Mouse (Mus musculus) left cerebral cortex, postnatal 4 days (tissue): Measurements from ENCODE around the gene Josd2. TPM values are rescaled to one million over a fixed set of nuclear protein-coding genes. Genes with fewer than 3 reads are reported as not detected.

Experiments
- DNase-seq: peaks from one replicate; pipeline ENCODE4 v3.0.0-alpha.2; 2022
- intact Hi-C: fragments of 180-260 bp; cut with DNase I; formaldehyde crosslinking; loops from one replicate; pipeline ENCODE4 v1.15.1; 2025
- total RNA-seq, 2 experiments: library from RNA; stranded (reverse); gene quantifications; 2 replicates each; pipeline ENCODE4 v1.2.3; 2021

Josd2 gene
- total RNA-seq, 2 experiments from 2014 or later, result 31.9 to 32.6 TPM

- DNase-seq, result no peak
- intact Hi-C loops, result no loop called here
Observed at GRCm38 (mm10) chr7:44469677-44470675, 2.2 kb downstream of the Josd2 start.

- no peak for DNase-seq
- intact Hi-C loops, result no loop called here
Observed at GRCm38 (mm10) chr7:44470696-44471612, 3.2 kb downstream of the Josd2 start.

GRCm38 (mm10) chr7:44471880-44472557 lies 4.2 kb downstream of the Josd2 start:
- no peak for DNase-seq
- intact Hi-C loops, result no loop called here

GRCm38 (mm10) chr7:44472558-44472885 lies 4.7 kb downstream of the Josd2 start:
- no peak for DNase-seq
- intact Hi-C loops, result no loop called here

DNA sequence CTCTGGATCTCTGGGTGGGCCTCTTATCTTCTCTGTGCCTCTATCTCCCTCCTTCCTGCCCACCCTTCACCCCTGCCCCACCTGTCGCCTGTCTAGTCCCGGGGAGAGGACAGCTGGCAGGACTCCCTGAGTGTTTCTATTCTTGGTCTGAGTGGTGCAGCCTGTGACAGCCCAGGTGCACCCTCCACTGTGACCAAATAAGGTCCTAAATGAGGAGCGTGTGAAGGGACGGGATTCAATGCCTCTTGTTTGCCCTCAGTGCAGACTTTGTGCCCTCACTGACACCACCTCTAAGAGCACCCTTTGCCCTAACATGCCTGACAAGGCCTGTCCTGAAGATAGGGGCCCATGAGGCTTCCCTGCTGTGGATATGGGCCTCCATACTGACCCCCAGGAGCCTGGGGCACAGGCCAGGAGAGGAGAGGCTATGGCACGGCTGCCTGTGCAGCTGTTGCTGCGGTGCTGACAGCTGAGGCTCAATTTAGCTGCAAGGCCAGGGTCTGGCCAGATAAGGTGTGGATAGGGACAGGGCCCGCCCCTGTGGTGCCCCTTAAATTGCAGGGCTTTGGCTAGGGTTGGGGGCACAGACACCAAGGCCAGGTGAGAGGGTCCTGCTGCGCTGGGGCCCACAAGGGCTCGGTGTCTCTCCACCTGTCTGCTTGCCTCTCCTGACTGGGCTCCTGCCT lies 5.3 kb downstream of the Josd2 start:
- intact Hi-C loops, result no loop called here
- no peak for DNase-seq

- intact Hi-C loops, result no loop called here
- peak; percentile 73 for DNase-seq
Observed at GRCm38 (mm10) chr7:44474419-44474818, 6.6 kb downstream of the Josd2 start.

- DNase-seq, result no peak
- intact Hi-C loops, result no loop called here
Observed at GRCm38 (mm10) chr7:44475046-44475614, 7.3 kb downstream of the Josd2 start.

GRCm38 (mm10) chr7:44482836-44483435 lies 15.2 kb downstream of the Josd2 start:
- no peak for DNase-seq
- intact Hi-C loops, result loop anchor here (10.0 kb wide), 1 partner anchor 128 kb away; no protein-coding TSS in a partner anchor

DNA sequence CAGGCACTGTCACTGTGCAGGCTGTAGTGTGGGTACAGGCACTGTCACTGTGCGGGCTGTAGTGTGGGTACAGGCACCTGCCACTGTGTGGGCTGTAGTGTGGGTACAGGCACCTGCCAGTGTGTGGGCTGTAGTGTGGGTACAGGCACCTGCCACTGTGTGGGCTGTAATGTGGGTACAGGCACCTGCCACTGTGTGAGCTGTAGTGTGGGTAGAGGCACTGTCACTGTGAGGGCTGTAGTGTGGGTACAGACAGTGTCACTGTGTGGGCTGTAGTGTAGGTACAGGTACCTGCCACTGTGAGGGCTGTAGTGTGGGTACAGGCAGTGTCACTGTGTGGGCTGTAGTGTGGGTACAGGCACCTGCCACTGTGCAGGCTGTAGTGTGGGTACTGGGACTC lies 16.3 kb downstream of the Josd2 start:
- intact Hi-C loops, result loop anchor here (10.0 kb wide), 1 partner anchor 129 kb away; no protein-coding TSS in a partner anchor
- DNase-seq, result no peak

GRCm38 (mm10) chr7:44484841-44485571 lies 17.2 kb downstream of the Josd2 start:
- DNase-seq, result peak; percentile 81
- intact Hi-C loops, result loop anchor here (5.0 to 10.0 kb wide), 2 partner anchors 130 to 223 kb away; partner anchors contain the start of gene Gm15517

DNA sequence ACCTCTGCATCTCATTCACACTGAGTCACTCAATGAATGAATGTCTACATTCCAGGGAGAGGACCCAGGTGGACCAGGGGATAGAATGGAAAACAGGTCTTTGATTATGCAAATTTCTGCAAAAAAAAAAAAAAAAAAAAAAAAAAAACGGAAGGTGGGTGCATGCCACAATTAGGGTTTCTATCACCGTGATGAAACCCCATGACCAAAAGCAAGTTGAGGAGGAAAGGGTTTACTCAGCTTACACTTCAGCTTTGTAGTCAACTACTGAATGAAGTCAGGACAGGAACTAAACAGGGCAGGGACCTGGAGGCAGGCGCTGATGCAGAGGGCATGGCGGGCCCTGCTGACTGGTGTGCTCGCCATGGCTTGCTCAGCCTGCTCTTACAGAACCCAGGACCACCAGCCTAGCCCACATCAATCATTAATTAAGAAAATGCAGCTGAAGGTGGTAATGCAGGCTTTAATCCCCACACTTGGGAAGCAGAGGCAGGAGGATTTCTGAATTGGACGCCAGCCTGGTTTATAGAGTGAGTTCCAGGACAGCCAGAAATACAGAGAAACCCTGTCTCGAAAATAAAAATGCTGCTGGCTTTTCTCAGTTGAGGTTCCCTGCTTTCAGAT lies 17.9 kb downstream of the Josd2 start:
- intact Hi-C loops, result loop anchor here (5.0 to 10.0 kb wide), 2 partner anchors 131 to 223 kb away; partner anchors contain the start of gene Gm15517
- DNase-seq, result no peak

GRCm38 (mm10) chr7:44486927-44487575 lies 19.3 kb downstream of the Josd2 start:
- intact Hi-C loops, result loop anchor here (5.0 to 10.0 kb wide), 2 partner anchors 132 to 225 kb away; partner anchors contain the start of gene Gm15517
- no peak for DNase-seq

DNA sequence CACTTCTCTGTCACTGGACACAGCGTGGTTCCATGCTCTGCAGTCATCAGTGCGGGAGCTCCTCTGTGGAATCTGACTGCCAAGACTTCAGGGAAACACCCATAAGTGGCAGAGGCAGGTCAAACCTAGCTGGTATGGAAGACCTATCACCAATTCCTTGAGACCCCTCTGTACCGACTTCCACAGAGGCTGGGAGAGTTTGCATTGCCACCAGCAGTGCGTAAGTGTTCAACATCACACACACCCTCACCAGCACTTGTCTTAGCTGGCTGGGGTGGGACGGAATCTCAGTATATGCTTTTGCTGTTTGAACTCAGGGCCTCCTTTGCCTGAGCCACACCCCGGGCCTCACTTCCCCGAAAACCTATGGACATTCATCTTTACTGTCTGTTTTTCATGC lies 20.2 kb downstream of the Josd2 start:
- DNase-seq, result no peak
- intact Hi-C loops, result loop anchor here (5.0 to 10.0 kb wide), 2 partner anchors 133 to 226 kb away; partner anchors contain the start of gene Gm15517

GRCm38 (mm10) chr7:44488545-44488944 lies 20.8 kb downstream of the Josd2 start:
- intact Hi-C loops, result loop anchor here (5.0 to 10.0 kb wide), 2 partner anchors 134 to 226 kb away; partner anchors contain the start of gene Gm15517
- DNase-seq, result no peak

DNA sequence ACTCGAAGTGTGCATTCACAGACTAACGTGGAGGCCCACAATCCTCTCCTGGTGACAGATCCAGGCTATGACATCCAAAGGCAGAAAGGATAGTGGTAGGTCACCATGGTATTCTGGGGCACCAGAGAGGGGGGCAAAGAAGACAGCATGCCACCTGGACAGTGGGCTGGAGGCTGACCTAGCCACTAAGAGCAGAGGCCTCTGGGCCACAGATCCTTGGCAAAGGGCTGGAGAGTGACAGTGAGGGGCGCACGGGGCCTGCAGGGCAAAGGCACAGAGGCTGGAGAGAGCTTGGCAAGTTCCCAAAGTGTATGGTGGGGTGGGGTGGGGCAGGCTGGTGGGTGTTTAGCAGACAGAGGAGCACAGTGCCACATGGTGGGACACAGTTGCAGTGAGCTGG lies 22.5 kb downstream of the Josd2 start:
- DNase-seq, result no peak
- intact Hi-C loops, result no loop called here

GRCm38 (mm10) chr7:44491391-44491790 lies 23.6 kb downstream of the Josd2 start:
- intact Hi-C loops, result no loop called here
- no peak for DNase-seq

GRCm38 (mm10) chr7:44492166-44492826 lies 24.5 kb downstream of the Josd2 start:
- intact Hi-C loops, result no loop called here
- no peak for DNase-seq
